Mouse (Mus musculus) stomach, embryonic 14.5 days (tissue): ENCODE measurements around the gene Chtf18. TPM values are rescaled to one million over a fixed set of nuclear protein-coding genes. Genes with fewer than 3 reads are reported as not detected.
A peak's percentile ranks its signal among the peaks of the same experiment; 100 is the strongest.

Experiments
- ATAC-seq: fragments of 200-750 bp; cut with Nextera tagmentation; 2 replicates; pipeline ENCODE4 v1.8.0; 2017; ENCODE audit warnings: low read depth, moderate TSS enrichment; ENCODE audit not compliant: insufficient number of reproducible peaks, insufficient read depth, low FRiP score
- H3K27ac ChIP-seq: fragments of 300-500 bp; sonication (generic); 2 replicates; pipeline ENCODE4 v1.5.1; 2014; ENCODE audit warnings: mild to moderate bottlenecking, low read length, moderate library complexity, mixed read lengths
- H3K27me3 ChIP-seq: fragments of 300-500 bp; sonication (generic); 2 replicates; pipeline ENCODE4 v1.6.1; 2014; ENCODE audit warnings: low read length, control low read depth, mixed read lengths; ENCODE audit not compliant: control insufficient read depth, insufficient read depth
- H3K36me3 ChIP-seq: fragments of 300-500 bp; sonication (generic); 2 replicates; pipeline ENCODE4 v1.6.1; 2014; ENCODE audit warnings: mild to moderate bottlenecking, control low read depth, low read length, moderate library complexity, mixed read lengths; ENCODE audit not compliant: control insufficient read depth, insufficient read depth
- H3K4me1 ChIP-seq: fragments of 300-500 bp; sonication (generic); 2 replicates; pipeline ENCODE4 v1.6.1; 2014; ENCODE audit warnings: low read length, control low read depth, mixed read lengths; ENCODE audit not compliant: control insufficient read depth, insufficient read depth
- H3K4me2 ChIP-seq: fragments of 300-500 bp; sonication (generic); replicated peaks from 2 replicates; pipeline ENCODE4 v1.6.1; 2014; ENCODE audit warnings: low read depth, low read length, control low read depth
- H3K4me3 ChIP-seq: fragments of 300-500 bp; sonication (generic); 2 replicates; pipeline ENCODE4 v1.5.1; 2014; ENCODE audit warnings: low read depth, low read length, control low read depth
- H3K9ac ChIP-seq: fragments of 300-500 bp; sonication (generic); replicated peaks from 2 replicates; pipeline ENCODE4 v1.6.1; 2014; ENCODE audit warnings: low read depth, mild to moderate bottlenecking, control low read depth, low read length, moderate library complexity, mixed read lengths
- H3K9me3 ChIP-seq: fragments of 300-500 bp; sonication (generic); 2 replicates; pipeline ENCODE4 v1.6.1; 2016; ENCODE audit warnings: low read depth, low read length, control low read depth; ENCODE audit not compliant: control insufficient read depth
- WGBS: fragments of 180-500 bp; shearing (Covaris S2); extraction: QIAGEN DNeasy Blood & Tissue Kit; methylation state at CpG from one replicate; pipeline ENCODE4 v1.1.7; 2014; 5-methylcytosine and 5-hydroxymethylcytosine counted together
- polyA plus RNA-seq: library from polyadenylated mRNA; unstranded; fragments of >200 nt; fragmentation: Nextera tagmentation; extraction: Ambion mirVana; gene quantifications from 2 replicates; pipeline ENCODE4 v1.2.1, GENCODE M21; 2014

Gene Chtf18
- polyA plus RNA-seq, 1 experiment from 2014 or later: 18.6 TPM

DNA sequence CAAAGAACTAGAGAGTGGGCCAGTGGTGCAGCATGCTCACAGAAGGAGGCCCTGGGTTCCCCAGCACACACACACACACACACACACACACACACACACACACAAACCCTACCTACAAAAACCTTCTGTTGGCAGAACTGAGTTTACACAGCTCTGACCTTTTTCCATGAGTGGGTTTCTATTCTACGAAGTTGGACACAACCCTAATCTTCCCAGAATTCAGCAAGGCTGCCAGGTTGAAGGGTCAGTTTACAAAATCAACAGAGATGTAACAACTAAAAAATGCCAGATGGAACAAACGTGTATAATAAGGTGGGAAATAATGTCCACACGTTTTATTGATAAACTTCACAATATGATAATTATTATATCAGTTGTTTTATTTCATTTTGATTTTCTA lies 30.5 kb upstream of the Chtf18 start:
- Histone ChIP-seq H3K9ac (no peak overlapping the region), H3K36me3 (no peaks in the 10 kb centered on the region), H3K27ac (no peak overlapping the region), H3K27me3 (no peaks in the 10 kb centered on the region), H3K4me1 (peaks cover 16% of the 10 kb centered on the region; the same call in 1 of the 2 replicates), H3K4me3 (no peak overlapping the region), H3K4me2 (no peak overlapping the region), H3K9me3 (no peaks in the 10 kb centered on the region)
- WGBS: 53% methylated on average over 3 of the region's 3 CpGs
- ATAC-seq: no peak

DNA sequence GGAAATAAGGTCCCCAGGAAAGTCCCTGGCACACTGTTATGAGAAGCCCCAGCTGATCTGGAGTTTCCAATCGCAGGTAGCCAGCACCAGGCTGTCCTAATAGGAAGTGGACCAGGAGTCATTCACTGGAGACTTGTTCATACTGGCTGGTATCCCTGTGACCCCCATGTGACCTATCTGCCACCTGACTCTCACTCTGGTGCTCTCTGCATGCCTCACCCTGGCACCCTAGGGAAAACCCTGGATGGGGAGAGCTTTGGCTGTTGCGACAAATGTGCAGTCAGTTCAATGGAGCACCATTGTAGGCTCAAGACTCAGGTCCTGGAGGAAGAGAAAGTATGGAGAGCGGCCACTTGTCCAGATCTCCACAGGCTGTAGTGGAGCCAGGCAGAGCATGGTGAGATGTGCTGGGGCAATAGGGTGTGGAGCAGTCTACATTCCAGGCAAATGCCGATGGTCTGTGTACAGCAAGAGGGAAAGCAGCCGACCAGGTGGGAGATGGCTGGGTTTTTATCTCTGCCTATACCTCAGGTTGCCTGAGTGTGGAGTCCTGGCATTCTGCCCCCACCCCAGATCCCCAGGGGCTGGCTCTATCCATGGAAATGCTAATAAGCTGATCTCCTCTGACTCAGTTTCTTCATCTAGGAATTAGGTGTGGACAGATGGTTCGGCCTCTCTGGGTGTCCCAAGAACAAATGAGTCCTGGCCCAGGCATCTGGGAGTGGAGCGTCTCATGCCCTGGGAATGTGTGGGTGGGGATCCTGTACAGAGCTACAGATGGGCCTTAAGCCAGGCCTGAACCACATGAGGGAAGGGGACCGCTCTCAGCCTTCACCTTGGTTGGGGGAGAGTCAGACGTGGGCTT lies 29.4 kb upstream of the Chtf18 start:
- Histone ChIP-seq H3K4me3 (no peak overlapping the region), H3K36me3 (no peaks in the 10 kb centered on the region), H3K27me3 (no peaks in the 10 kb centered on the region), H3K27ac (peak overlapping the region; percentile 11; the same call in 1 of the 2 replicates), H3K9ac (no peak overlapping the region), H3K9me3 (no peaks in the 10 kb centered on the region), H3K4me2 (no peak overlapping the region), H3K4me1 (peaks cover 17% of the 10 kb centered on the region)
- 62% methylated on average over 9 of the region's 9 CpGs for WGBS
- ATAC-seq: peak; percentile 33; the same call in 1 of the 2 replicates

DNA sequence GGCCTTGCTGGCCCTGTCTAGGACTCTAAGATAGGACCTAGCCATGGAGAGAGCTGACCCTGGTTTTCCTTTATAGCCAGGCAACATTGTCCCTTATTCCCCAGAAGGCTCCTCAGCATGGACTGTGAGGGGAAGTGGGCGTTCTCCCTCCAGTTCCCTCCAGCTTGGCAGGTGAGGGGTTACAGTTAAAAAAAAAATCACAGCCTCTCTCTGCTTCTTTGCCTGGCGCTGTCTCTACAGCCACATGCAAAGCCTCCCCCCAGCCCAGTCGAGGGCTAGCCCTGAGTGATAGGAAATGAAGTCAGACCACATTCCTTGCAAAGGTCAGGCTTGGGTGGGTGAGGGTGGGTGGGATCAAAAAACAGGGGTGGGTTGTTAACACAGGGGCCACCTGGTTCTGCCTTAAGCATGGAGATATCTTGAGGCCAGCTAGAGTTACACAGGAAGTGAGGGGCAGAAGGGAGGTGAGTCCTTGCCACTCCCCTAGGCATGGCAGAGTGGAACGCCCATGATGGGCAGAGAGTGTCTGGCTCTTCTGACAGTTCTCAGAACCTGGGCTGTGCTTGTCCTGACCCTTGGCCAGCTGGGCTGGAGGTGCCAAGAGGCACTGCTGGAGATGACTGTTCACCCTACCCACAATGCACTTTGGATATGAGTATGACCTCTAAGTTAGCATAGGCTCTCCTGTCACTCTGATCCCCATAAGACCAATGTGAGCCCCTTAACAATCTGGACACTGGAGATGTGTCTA lies 28.6 kb upstream of the Chtf18 start:
- H3K27me3 ChIP-seq: no peaks in the 10 kb centered on the region
- WGBS: 26% methylated on average over 4 of the region's 4 CpGs
- no peaks in the 10 kb centered on the region for H3K36me3 ChIP-seq
- peak; percentile 74 for ATAC-seq
- H3K4me3 ChIP-seq: no peak overlapping the region
- H3K9me3 ChIP-seq: no peaks in the 10 kb centered on the region
- no peak overlapping the region for H3K4me2 ChIP-seq
- peaks cover 21% of the 10 kb centered on the region for H3K4me1 ChIP-seq
- H3K27ac ChIP-seq: peak overlapping the region; percentile 11; the same call in 1 of the 2 replicates
- H3K9ac ChIP-seq: no peak overlapping the region

DNA sequence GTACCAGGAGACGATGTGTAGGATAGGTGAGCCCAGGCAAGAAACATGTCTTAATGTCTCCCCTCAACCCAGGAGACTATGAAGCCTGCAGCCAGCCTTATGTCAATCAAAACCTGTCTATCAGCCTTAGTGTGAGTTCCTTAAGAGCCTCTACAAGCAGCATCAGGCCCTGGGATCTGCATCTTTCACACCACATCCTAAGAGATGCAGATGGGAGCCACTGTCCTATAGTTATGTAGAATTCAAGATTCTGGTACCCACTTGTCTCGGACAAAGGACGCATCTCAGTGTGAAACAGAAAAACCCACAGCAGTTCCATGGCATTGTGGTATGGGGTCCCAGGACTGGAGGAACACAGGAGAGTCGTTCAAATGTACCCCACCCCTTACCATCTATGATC lies 27.9 kb upstream of the Chtf18 start:
- Histone ChIP-seq H3K4me2 (no peak overlapping the region), H3K9me3 (no peaks in the 10 kb centered on the region), H3K4me3 (no peak overlapping the region), H3K36me3 (no peaks in the 10 kb centered on the region), H3K27ac (no peak overlapping the region), H3K4me1 (peaks cover 21% of the 10 kb centered on the region), H3K9ac (no peak overlapping the region), H3K27me3 (no peaks in the 10 kb centered on the region)
- WGBS: 81% methylated on average over 4 of the region's 4 CpGs
- no peak for ATAC-seq

DNA sequence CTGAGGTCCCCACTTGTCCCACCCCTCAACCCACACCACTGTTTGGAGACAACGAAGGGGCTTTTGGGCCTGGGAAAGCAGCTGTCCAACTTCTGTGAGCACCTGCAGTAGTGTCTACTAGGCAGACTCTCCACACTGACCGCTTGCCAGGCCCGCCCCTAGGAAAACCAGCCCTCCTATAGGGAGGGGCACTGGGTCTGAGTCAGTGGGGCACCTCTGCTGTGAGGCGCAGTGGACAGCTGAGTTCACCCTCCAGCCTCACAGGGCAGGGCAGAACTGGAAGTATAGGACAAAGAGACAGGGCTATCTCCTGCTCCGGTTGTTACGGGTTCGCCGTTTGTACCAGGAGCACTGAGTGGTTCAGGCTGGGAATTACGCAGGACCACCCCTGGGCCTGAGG lies 27.0 kb upstream of the Chtf18 start, which contains the start of gene Msln:
Gene Msln, minus strand, starts transcription at position 138 of the 400 bp plus-strand sequence.
- Histone ChIP-seq H3K4me2 (0 out of 2 replicates have a peak within 1 kb of the TSS, but pooled peaks have one; percentile 10), H3K27ac (no peak within 1 kb of the TSS), H3K27me3 (no peaks in the 10 kb centered on the region), H3K36me3 (no peaks in the 10 kb centered on the region), H3K9ac (no peak within 1 kb of the TSS), H3K4me1 (peaks cover 21% of the 10 kb centered on the region), H3K4me3 (no peak within 1 kb of the TSS), H3K9me3 (no peaks in the 10 kb centered on the region)
- ATAC-seq: peak; percentile 50; the same call in 1 of the 2 replicates
- 71% methylated on average over 9 of the region's 9 CpGs for WGBS

DNA sequence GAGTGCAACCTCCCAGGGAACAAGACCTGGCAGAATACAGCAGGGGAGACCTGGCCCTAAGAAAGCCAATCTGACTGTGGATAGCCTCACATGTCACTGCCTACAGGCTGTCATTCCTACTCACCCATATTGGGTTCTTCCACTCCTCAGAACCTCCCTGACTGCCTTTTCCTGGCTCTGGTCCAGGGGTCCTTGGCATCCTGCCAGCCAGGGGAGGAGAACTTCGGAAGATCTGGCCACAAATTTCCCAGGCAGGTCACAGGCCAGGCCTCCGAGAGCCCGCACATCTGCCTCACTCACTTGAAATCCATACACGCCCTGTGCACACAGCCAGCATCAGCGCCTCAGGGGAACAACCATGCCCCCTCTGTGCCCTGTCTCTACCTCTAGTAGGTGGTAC lies 24.2 kb upstream of the Chtf18 start:
- no peak for ATAC-seq
- H3K4me1 ChIP-seq: peaks cover 18% of the 10 kb centered on the region
- no peaks in the 10 kb centered on the region for H3K27me3 ChIP-seq
- no peaks in the 10 kb centered on the region for H3K9me3 ChIP-seq
- H3K4me2 ChIP-seq: no peak overlapping the region
- H3K27ac ChIP-seq: no peak overlapping the region
- H3K4me3 ChIP-seq: no peak overlapping the region
- H3K36me3 ChIP-seq: no peaks in the 10 kb centered on the region
- 21% methylated on average over 5 of the region's 5 CpGs for WGBS
- H3K9ac ChIP-seq: no peak overlapping the region

DNA sequence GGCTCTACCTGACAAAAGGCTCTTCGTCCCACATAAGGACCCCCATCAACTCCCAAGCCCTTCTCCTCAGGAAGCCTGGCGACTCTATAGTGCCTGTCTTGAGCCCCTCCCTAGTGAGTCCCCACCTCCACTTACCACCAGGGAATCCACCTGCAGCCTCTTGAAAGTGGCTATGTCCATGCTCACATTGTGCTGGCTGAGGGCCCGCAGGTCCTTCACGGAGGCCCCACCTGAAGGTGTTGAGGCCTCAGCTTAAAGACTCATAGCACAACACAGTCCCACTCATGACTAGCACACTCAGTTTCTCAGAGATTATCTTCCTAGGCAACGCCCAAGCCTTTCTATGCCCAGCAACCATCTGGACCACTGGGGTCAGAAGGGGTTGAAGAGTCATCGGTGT lies 22.1 kb upstream of the Chtf18 start:
- Histone ChIP-seq H3K4me2 (no peak overlapping the region), H3K9me3 (no peaks in the 10 kb centered on the region), H3K27ac (no peak overlapping the region)

DNA sequence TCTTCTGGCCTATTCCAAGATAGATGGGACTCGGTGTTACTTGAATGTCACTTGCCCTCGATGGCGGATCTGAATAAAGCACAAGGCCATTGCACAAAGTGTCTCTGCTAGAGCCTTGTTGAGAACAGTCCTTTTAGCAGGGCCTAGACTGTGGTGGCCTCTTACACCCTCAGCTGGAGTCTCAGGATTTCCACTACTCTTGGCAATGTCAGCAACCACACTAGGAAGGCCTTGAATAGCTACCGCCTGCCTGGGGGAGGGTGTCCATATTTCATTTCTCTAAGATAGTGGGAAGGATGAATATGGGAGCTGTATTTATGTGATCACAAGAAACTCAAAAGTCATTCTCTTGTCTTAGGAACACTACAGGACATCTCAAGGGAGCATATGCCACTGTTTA lies 21.0 kb upstream of the Chtf18 start:
- no peak overlapping the region for H3K27ac ChIP-seq
- H3K36me3 ChIP-seq: no peaks in the 10 kb centered on the region
- no peak for ATAC-seq
- H3K4me2 ChIP-seq: no peak overlapping the region
- WGBS: 92% methylated on average over 4 of the region's 4 CpGs
- peaks cover 5% of the 10 kb centered on the region for H3K4me1 ChIP-seq
- no peak overlapping the region for H3K4me3 ChIP-seq
- H3K27me3 ChIP-seq: no peaks in the 10 kb centered on the region
- no peaks in the 10 kb centered on the region for H3K9me3 ChIP-seq
- H3K9ac ChIP-seq: no peak overlapping the region

More for the DNA sequence above, 22.1 kb upstream of the Chtf18 start:
- Histone ChIP-seq H3K36me3 (no peaks in the 10 kb centered on the region), H3K27me3 (no peaks in the 10 kb centered on the region), H3K4me3 (no peak overlapping the region), H3K4me1 (peaks cover 5% of the 10 kb centered on the region), H3K9ac (no peak overlapping the region)
- WGBS: 89% methylated on average over 6 of the region's 6 CpGs
- ATAC-seq: no peak
